9 mouse cellular contexts compared by ENCODE assay signal in the genomic region with DNA sequence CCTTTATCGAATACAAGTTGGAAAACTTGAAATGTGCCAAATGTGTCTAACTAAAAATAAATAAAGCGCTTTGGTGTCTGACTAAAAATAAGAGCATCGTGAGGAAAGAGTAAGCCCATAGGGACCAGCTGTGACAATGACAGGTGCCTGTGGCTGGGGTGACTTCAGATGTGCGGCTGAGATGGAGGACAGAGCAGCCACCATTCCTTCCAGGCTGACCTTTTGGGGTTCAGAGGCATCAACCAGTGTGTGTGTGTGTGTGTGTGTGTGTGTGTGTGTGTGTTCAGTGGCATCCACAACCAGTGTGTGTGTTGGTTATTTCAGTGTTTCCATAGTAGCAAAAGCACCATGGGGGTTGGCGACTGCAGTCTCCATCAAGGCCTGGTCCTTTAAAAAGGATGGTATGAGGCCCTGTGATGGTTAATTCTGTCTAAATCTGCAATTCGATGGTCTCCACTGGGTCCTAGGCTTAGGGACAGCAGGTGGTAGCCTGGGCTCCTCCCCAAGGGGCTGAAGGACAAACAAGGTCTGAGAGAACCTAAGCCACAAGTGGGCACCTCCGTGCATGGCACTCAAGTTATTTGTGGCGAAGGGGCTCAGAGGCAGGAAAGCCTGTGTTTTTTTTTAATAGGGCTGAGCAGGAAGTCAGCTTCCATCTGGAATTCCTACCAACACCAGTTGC. TPM values are rescaled to one million over a fixed set of nuclear protein-coding genes. Genes with fewer than 3 reads are reported as not detected.
DNase-seq lines count a peak whose midpoint lies in the region; ATAC-seq and TF ChIP-seq lines count a peak whose summit lies in the region.
"Had no signal": no experiment of that assay in that cellular context is flagged by ENCODE, and none has a peak within 500 bp of the region (broad histone marks: within the 10 kb centered on the region; RNA-seq: fewer than 3 reads in every experiment).

No protein-coding gene starts in this region.

- WGBS in heart, embryonic 11.5 days (ENCODE audit: insufficient replicate concordance): 49% methylated on average over 8 of the region's 8 CpGs
- 41% methylated on average over 8 of the region's 8 CpGs for WGBS in limb, embryonic 15.5 days
- WGBS in stomach, postnatal 0 days: 59% methylated on average over 8 of the region's 8 CpGs

- no peaks in the 10 kb centered on the region for H3K9me3 ChIP-seq in heart, embryonic 11.5 days (replicated peaks; ENCODE audit: control insufficient read depth, low read length)
- no peaks in the 10 kb centered on the region for H3K9me3 ChIP-seq in limb, embryonic 15.5 days
- H3K9me3 ChIP-seq in stomach, postnatal 0 days (ENCODE audit: control insufficient read depth, low read length): no peaks in the 10 kb centered on the region

- peaks cover 14% of the 10 kb centered on the region for H3K4me1 ChIP-seq in heart, embryonic 11.5 days (ENCODE audit: control insufficient read depth, insufficient read depth, low read length)
- peaks cover 40% of the 10 kb centered on the region for H3K4me1 ChIP-seq in limb, embryonic 15.5 days
- H3K4me1 ChIP-seq in stomach, postnatal 0 days (replicated peaks; ENCODE audit: control insufficient read depth, insufficient read depth): 0 out of 2 replicates have a peak, but pooled peaks cover 3% of the 10 kb centered on the region

- intact Hi-C loops in heart, postnatal 10 days (cut with DNase I): loop anchor here (2.0 to 5.0 kb wide), 2 partner anchors 39 to 41 kb away; no protein-coding TSS in a partner anchor

- no peak for DNase-seq in heart, postnatal 10 days
- peak; percentile 63 for DNase-seq in thymus, postnatal 0 days (ENCODE audit: low spot score)
- no peak for DNase-seq in thymus, postnatal 14 days
- DNase-seq in stomach, postnatal 0 days (ENCODE audit: low spot score): no peak
- no peak for DNase-seq in adrenal gland, postnatal 25 days
- no peak for DNase-seq in ovary, adult 18-20 months (ENCODE audit: low spot score)

- H3K27ac ChIP-seq in heart, embryonic 11.5 days (ENCODE audit: low read depth, low read length): no peak overlapping the region
- H3K27ac ChIP-seq in limb, embryonic 15.5 days: peak overlapping the region; percentile 66
- H3K27ac ChIP-seq in stomach, postnatal 0 days (replicated peaks): no peak overlapping the region

- TF ChIP-seq EP300 in stomach, postnatal 0 days (optimal IDR thresholded peaks at IDR 0.05): no peak

- ATAC-seq in heart, embryonic 11.5 days (replicated peaks; ENCODE audit: insufficient number of reproducible peaks, low FRiP score, low TSS enrichment): peak; percentile 42; the same call in 1 of the 2 replicates
- 0 out of 2 replicates have a peak, but pooled peaks have one; percentile 50 for ATAC-seq in limb, embryonic 15.5 days (ENCODE audit: insufficient number of reproducible peaks, low FRiP score, low TSS enrichment, low read depth)
- ATAC-seq in stomach, postnatal 0 days (ENCODE audit: low FRiP score, low TSS enrichment): no peak

- 0 out of 2 replicates have a peak, but pooled peaks cover 7% of the 10 kb centered on the region for H3K27me3 ChIP-seq in heart, embryonic 11.5 days (ENCODE audit: control insufficient read depth, insufficient read depth, low read length)
- peaks cover 8% of the 10 kb centered on the region; the same call in 1 of the 2 replicates for H3K27me3 ChIP-seq in limb, embryonic 15.5 days
- H3K27me3 ChIP-seq in stomach, postnatal 0 days (ENCODE audit: control insufficient read depth, insufficient read depth, low read length): no peaks in the 10 kb centered on the region; the same call in 1 of the 2 replicates

- TF ChIP-seq CTCF in stomach, postnatal 0 days (IDR thresholded peaks at IDR 0.05; ENCODE audit: low read depth): no peak

- peak overlapping the region; percentile 68 for H3K4me2 ChIP-seq in heart, embryonic 11.5 days
- peak overlapping the region; percentile 59 for H3K4me2 ChIP-seq in limb, embryonic 15.5 days
- peak overlapping the region; percentile 48 for H3K4me2 ChIP-seq in stomach, postnatal 0 days (replicated peaks; ENCODE audit: low read depth)

- peak overlapping the region; percentile 24 for H3K4me3 ChIP-seq in heart, embryonic 11.5 days (ENCODE audit: low read depth, low read length)
- H3K4me3 ChIP-seq in limb, embryonic 15.5 days: peak overlapping the region; percentile 30
- peak overlapping the region; percentile 25 for H3K4me3 ChIP-seq in stomach, postnatal 0 days (ENCODE audit: low read depth, low read length)

- no peaks in the 10 kb centered on the region for H3K36me3 ChIP-seq in heart, embryonic 11.5 days (ENCODE audit: control insufficient read depth, insufficient read depth, low read length)
- H3K36me3 ChIP-seq in limb, embryonic 15.5 days: no peaks in the 10 kb centered on the region
- no peaks in the 10 kb centered on the region for H3K36me3 ChIP-seq in stomach, postnatal 0 days (ENCODE audit: control insufficient read depth, insufficient read depth, low read length)

- H3K9ac ChIP-seq in heart, embryonic 11.5 days (ENCODE audit: low read depth, low read length): 0 out of 2 replicates have a peak overlapping the region, but pooled peaks have one; percentile 35
- H3K9ac ChIP-seq in limb, embryonic 15.5 days: no peak overlapping the region
- peak overlapping the region; percentile 38; the same call in 1 of the 2 replicates for H3K9ac ChIP-seq in stomach, postnatal 0 days (ENCODE audit: low read length)

RNA-seq across cellular contexts. Expression of a gene that starts 0.5 kb away (rescaled TPM):
- 0.51 TPM in 1 of 2 replicates, not detected in the other for polyA plus RNA-seq in heart, embryonic 11.5 days (2014; fragmentation: Nextera tagmentation; extraction: Ambion mirVana)
- total RNA-seq in heart, postnatal 10 days (2021): not detected
- 0.57 and 0.68 TPM in 2 replicates for polyA plus RNA-seq in thymus, postnatal 0 days (2015; fragmentation: Nextera tagmentation; extraction: Ambion mirVana)
- polyA plus RNA-seq in limb, embryonic 15.5 days (2015; fragmentation: Nextera tagmentation; extraction: Ambion mirVana): 0.23 TPM in 1 of 2 replicates, not detected in the other
- polyA plus RNA-seq in stomach, postnatal 0 days (2015; fragmentation: Nextera tagmentation; extraction: Ambion mirVana): not detected in 2 replicates
- total RNA-seq in adrenal gland, postnatal 25 days (2021): not detected in 2 replicates
- total RNA-seq: common myeloid progenitor, adult 5-6 weeks had no signal

RNA-seq across cellular contexts. Expression of a gene that starts 10.2 kb away (rescaled TPM):
- polyA plus RNA-seq in heart, embryonic 11.5 days (2014; fragmentation: Nextera tagmentation; extraction: Ambion mirVana): 0.14 and 0.15 TPM in 2 replicates
- under 1 TPM; 0.17 to 0.55 TPM for total RNA-seq in heart, postnatal 10 days (2021)
- polyA plus RNA-seq in thymus, postnatal 0 days (2015; fragmentation: Nextera tagmentation; extraction: Ambion mirVana): 40.0 and 43.5 TPM in 2 replicates
- polyA plus RNA-seq in limb, embryonic 15.5 days (2015; fragmentation: Nextera tagmentation; extraction: Ambion mirVana): 0.96 and 1.9 TPM in 2 replicates
- 0.22 and 0.24 TPM in 2 replicates for polyA plus RNA-seq in stomach, postnatal 0 days (2015; fragmentation: Nextera tagmentation; extraction: Ambion mirVana)
- total RNA-seq in adrenal gland, postnatal 25 days (2021): 0.81 TPM in 1 of 2 replicates, not detected in the other

Comparison
In these comparisons a context has a peak if more than half of its experiments do, and no peak if none do; other contexts are left out.
1. RNA of a gene that starts 10.2 kb away (polyA plus RNA-seq): 40.0 to 43.5 TPM in thymus, postnatal 0 days; 0.96 to 1.9 TPM in limb, embryonic 15.5 days, 0.22 to 0.24 TPM in stomach, postnatal 0 days and 0.14 to 0.15 TPM in heart, embryonic 11.5 days; every median in the first group is over 10 times any median in the second.
2. Peak in every context shown above with its lines, with median percentiles within 50 percentile points of each other: H3K4me2 ChIP-seq and H3K4me3 ChIP-seq.